Mouse (Mus musculus) left cerebral cortex, adult 11 months (tissue): Measurements from ENCODE around the gene Gpatch11.

Source experiments
- DNase-seq: peaks from one replicate; pipeline ENCODE4 v3.0.0; 2022; ENCODE audit warnings: low spot score

Gpatch11 gene

GRCm38 (mm10) chr17:78894991-78895390, 59.6 kb downstream of the Gpatch11 start:
- DNase-seq, result no peak

- DNase-seq, result no peak
Measured at GRCm38 (mm10) chr17:78895394-78895793, 60.0 kb downstream of the Gpatch11 start.
